Mouse (Mus musculus): ENCODE results near the gene Bdh1.

GRCm38 (mm10) chr16:31426496-31427126, 4.5 kb downstream of the Bdh1 start:
- no peak for TF ChIP-seq CTCF (IDR thresholded peaks at IDR 0.05; ENCODE audit: borderline replicate concordance, insufficient read depth, low read depth, low read length)
- TF ChIP-seq POLR2A (IDR thresholded peaks at IDR 0.05; ENCODE audit: borderline replicate concordance, insufficient read depth, low read length): no peak

Measured in cerebellum, adult 2 months (tissue).